Mouse (Mus musculus) E14TG2a.4 (cell line): ENCODE measurements around the gene Hoxa4.

ENCODE experiments used
- H3K27me3 ChIP-seq: 2 replicates; pipeline ENCODE4 v1.6.1; 2014; ENCODE audit warnings: low read length, control low read depth; ENCODE audit not compliant: insufficient read depth
- H3K36me3 ChIP-seq: 2 replicates; pipeline ENCODE4 v1.6.1; 2014; ENCODE audit warnings: low read length, control low read depth; ENCODE audit not compliant: insufficient read depth
- H3K4me1 ChIP-seq: replicated peaks from 2 replicates; pipeline ENCODE4 v1.6.1; 2014; ENCODE audit warnings: low read depth, low read length, control low read depth
- H3K4me3 ChIP-seq: replicated peaks from 2 replicates; pipeline ENCODE4 v1.5.1; 2014; ENCODE audit warnings: mild to moderate bottlenecking, low read length
- H3K9me3 ChIP-seq: 2 replicates; pipeline ENCODE4 v1.6.1; 2014; ENCODE audit warnings: low read length, control low read depth
- CTCF ChIP-seq: conservative IDR thresholded peaks from 2 replicates; pipeline ENCODE4 v1.5.1; 2014; ENCODE audit warnings: low read length
- NANOG ChIP-seq: IDR thresholded peaks from 2 replicates; pipeline ENCODE4 v1.6.1; 2014; ENCODE audit warnings: borderline replicate concordance, low read length, mixed read lengths
- POU5F1 ChIP-seq: IDR thresholded peaks from 2 replicates; pipeline ENCODE4 v1.6.1; 2014; ENCODE audit warnings: low read length, borderline replicate concordance

Gene Hoxa4

GRCm38 (mm10) chr6:52208072-52208867, 16.7 kb upstream of the Hoxa4 start, which contains the start of gene Hoxa6:
TSS of gene Hoxa6 (minus strand) at chr6:52208722.
- H3K9me3 ChIP-seq = no peaks in the 10 kb centered on the region
- peak within 1 kb of the TSS; percentile 52; the same call in 1 of the 2 replicates for H3K4me3 ChIP-seq
- H3K27me3 ChIP-seq = peaks cover 98% of the 10 kb centered on the region
- H3K4me1 ChIP-seq = peaks cover 61% of the 10 kb centered on the region
- TF ChIP-seq POU5F1 (no peak), NANOG (no peak), CTCF (no peak)
- H3K36me3 ChIP-seq = no peaks in the 10 kb centered on the region

GRCm38 (mm10) chr6:52207684-52207976, 16.1 kb upstream of the Hoxa4 start:
- Histone ChIP-seq H3K36me3 (no peaks in the 10 kb centered on the region), H3K9me3 (no peaks in the 10 kb centered on the region), H3K4me3 (no peak overlapping the region), H3K4me1 (peaks cover 61% of the 10 kb centered on the region), H3K27me3 (peaks cover 98% of the 10 kb centered on the region)
- TF ChIP-seq POU5F1 (no peak), CTCF (no peak), NANOG (no peak)

GRCm38 (mm10) chr6:52206882-52207683, 15.5 kb upstream of the Hoxa4 start:
- no peak for TF ChIP-seq NANOG
- TF ChIP-seq CTCF = no peak
- Histone ChIP-seq H3K36me3 (no peaks in the 10 kb centered on the region), H3K9me3 (no peaks in the 10 kb centered on the region), H3K4me3 (no peak overlapping the region), H3K27me3 (peaks cover 98% of the 10 kb centered on the region), H3K4me1 (peaks cover 59% of the 10 kb centered on the region)

- TF ChIP-seq POU5F1 (no peak), CTCF (no peak), NANOG (no peak)
- peaks cover 98% of the 10 kb centered on the region for H3K27me3 ChIP-seq
These were observed 14.4 kb upstream of the Hoxa4 start for GRCm38 (mm10) chr6:52205638-52206621.

GRCm38 (mm10) chr6:52205221-52205620, 13.7 kb upstream of the Hoxa4 start:
- H3K9me3 ChIP-seq = no peaks in the 10 kb centered on the region
- TF ChIP-seq NANOG (no peak), POU5F1 (no peak), CTCF (no peak)
- no peaks in the 10 kb centered on the region for H3K36me3 ChIP-seq
- H3K27me3 ChIP-seq = peaks cover 99% of the 10 kb centered on the region
- no peak overlapping the region for H3K4me3 ChIP-seq
- H3K4me1 ChIP-seq = peaks cover 53% of the 10 kb centered on the region

More at GRCm38 (mm10) chr6:52205638-52206621, 14.4 kb upstream of the Hoxa4 start:
- peaks cover 48% of the 10 kb centered on the region for H3K4me1 ChIP-seq
- no peaks in the 10 kb centered on the region for H3K9me3 ChIP-seq
- H3K36me3 ChIP-seq = no peaks in the 10 kb centered on the region
- H3K4me3 ChIP-seq = 0 out of 2 replicates have a peak overlapping the region, but pooled peaks have one; percentile 32

- Histone ChIP-seq H3K36me3 (no peaks in the 10 kb centered on the region), H3K4me1 (peaks cover 55% of the 10 kb centered on the region), H3K27me3 (peaks cover 99% of the 10 kb centered on the region), H3K4me3 (peak within 1 kb of the TSS; percentile 78), H3K9me3 (no peaks in the 10 kb centered on the region)
- TF ChIP-seq NANOG (no peak), CTCF (peak; percentile 38), POU5F1 (no peak)
These were observed 12.6 kb upstream of the Hoxa4 start, which contains the start of gene Hoxa5 for GRCm38 (mm10) chr6:52204050-52204752. TSS of gene Hoxa5 (minus strand) at chr6:52204587.

GRCm38 (mm10) chr6:52203371-52204049, 12.0 kb upstream of the Hoxa4 start:
- H3K27me3 ChIP-seq = peaks cover 100% of the 10 kb centered on the region
- TF ChIP-seq CTCF = no peak
- no peaks in the 10 kb centered on the region for H3K36me3 ChIP-seq
- H3K9me3 ChIP-seq = no peaks in the 10 kb centered on the region
- peaks cover 49% of the 10 kb centered on the region for H3K4me1 ChIP-seq
- H3K4me3 ChIP-seq = peak overlapping the region; percentile 78
